Mouse (Mus musculus) forebrain, embryonic 12.5 days (tissue): ENCODE results near the gene Rmnd5a. TPM values are rescaled to one million over a fixed set of nuclear protein-coding genes. Genes with fewer than 3 reads are reported as not detected.

ENCODE experiments used
- ATAC-seq: fragments of 200-750 bp; cut with Nextera tagmentation; 2 replicates; pipeline ENCODE4 v1.8.0; 2017; ENCODE audit warnings: moderate TSS enrichment; ENCODE audit not compliant: low FRiP score
- H3K27ac ChIP-seq: fragments of 300-500 bp; sonication (generic); 2 replicates; pipeline ENCODE4 v1.5.1; 2016; ENCODE audit warnings: mild to moderate bottlenecking
- H3K27me3 ChIP-seq: fragments of 300-500 bp; sonication (generic); 2 replicates; pipeline ENCODE4 v1.6.1; 2016; ENCODE audit warnings: mild to moderate bottlenecking
- H3K36me3 ChIP-seq: fragments of 300-500 bp; sonication (generic); replicated peaks from 2 replicates; pipeline ENCODE4 v1.6.1; 2016; ENCODE audit warnings: mild to moderate bottlenecking
- H3K4me1 ChIP-seq: fragments of 300-500 bp; sonication (generic); 2 replicates; pipeline ENCODE4 v1.6.1; 2016
- H3K4me2 ChIP-seq: fragments of 300-500 bp; sonication (generic); 2 replicates; pipeline ENCODE4 v1.6.1; 2016; ENCODE audit warnings: mild to moderate bottlenecking, moderate library complexity
- H3K4me3 ChIP-seq: fragments of 300-500 bp; sonication (generic); replicated peaks from 2 replicates; pipeline ENCODE4 v1.5.1; 2016; ENCODE audit warnings: mild to moderate bottlenecking
- H3K9ac ChIP-seq: fragments of 300-500 bp; sonication (generic); 2 replicates; pipeline ENCODE4 v1.6.1; 2016; ENCODE audit warnings: mild to moderate bottlenecking
- H3K9me3 ChIP-seq: fragments of 300-500 bp; sonication (generic); 2 replicates; pipeline ENCODE4 v1.6.1; 2016
- WGBS: fragments of 180-500 bp; shearing (Covaris S2); methylation state at CpG from one replicate; pipeline ENCODE4 v1.1.7; 2016; 5-methylcytosine and 5-hydroxymethylcytosine counted together
- polyA plus RNA-seq: library from polyadenylated mRNA; unstranded; fragments of >200 nt; fragmentation: Nextera tagmentation; extraction: Ambion mirVana; gene quantifications from 2 replicates; pipeline ENCODE4 v1.2.1, GENCODE M21; 2016

Rmnd5a gene
- polyA plus RNA-seq, 1 experiment from 2014 or later, result 13.8 TPM

DNA sequence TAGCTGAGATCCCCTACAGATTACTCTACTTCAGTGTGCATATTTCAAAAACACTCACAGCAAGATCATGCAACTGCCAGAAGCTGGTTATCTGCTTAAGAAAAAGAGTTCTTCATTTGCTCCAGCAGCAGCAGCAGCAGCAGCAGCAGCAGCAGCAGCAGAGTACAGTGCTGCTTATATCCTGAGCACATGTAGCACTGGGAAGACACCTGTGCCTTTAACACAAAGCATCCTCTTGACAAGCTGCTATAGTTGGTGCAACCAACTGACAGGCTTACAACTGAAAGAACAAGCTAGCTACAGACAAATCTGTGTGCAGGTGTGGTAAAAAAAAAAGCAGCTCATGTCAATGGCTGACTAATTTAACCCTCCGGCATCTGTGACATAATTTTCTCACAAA lies 44.4 kb downstream of the Rmnd5a start:
- no peak overlapping the region for H3K4me3 ChIP-seq
- no peaks in the 10 kb centered on the region for H3K4me1 ChIP-seq
- no peak overlapping the region for H3K9ac ChIP-seq
- H3K27me3 ChIP-seq, result no peaks in the 10 kb centered on the region
- no peak overlapping the region for H3K4me2 ChIP-seq
- no peaks in the 10 kb centered on the region for H3K9me3 ChIP-seq
- H3K27ac ChIP-seq, result no peak overlapping the region
- H3K36me3 ChIP-seq, result peaks cover 40% of the 10 kb centered on the region
- WGBS, result 93% methylated on average over 1 of the region's 1 CpGs
- ATAC-seq, result no peak

- H3K36me3 ChIP-seq, result peaks cover 34% of the 10 kb centered on the region
- no peaks in the 10 kb centered on the region for H3K9me3 ChIP-seq
- no peaks in the 10 kb centered on the region for H3K27me3 ChIP-seq
- ATAC-seq, result no peak
- H3K4me3 ChIP-seq, result no peak overlapping the region
- no peak overlapping the region for H3K9ac ChIP-seq
- no peak overlapping the region for H3K27ac ChIP-seq
- WGBS, result 93% methylated on average over 2 of the region's 2 CpGs
- H3K4me2 ChIP-seq, result no peak overlapping the region
- H3K4me1 ChIP-seq, result no peaks in the 10 kb centered on the region
Measured at GRCm38 (mm10) chr6:71390496-71390895, 49.9 kb downstream of the Rmnd5a start.

DNA sequence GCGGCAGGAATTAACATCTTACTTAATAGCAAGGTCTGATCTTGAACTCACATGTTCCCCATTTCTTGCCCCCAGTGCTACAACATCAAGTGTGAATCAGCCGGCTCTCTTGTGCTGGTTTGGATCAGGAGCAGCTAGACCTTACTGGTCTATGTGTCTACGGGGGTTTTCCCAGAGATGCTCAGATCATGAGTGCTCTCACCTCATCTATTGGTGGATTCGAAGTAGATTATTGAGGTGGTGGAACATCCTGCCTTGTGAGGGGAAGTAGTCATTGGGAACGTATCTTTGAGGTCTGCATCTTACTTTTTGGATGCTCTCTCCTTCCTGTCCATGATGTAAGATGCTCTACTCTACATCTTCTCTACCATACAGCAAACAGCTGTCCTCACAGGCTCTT lies 58.8 kb downstream of the Rmnd5a start:
- H3K27me3 ChIP-seq, result no peaks in the 10 kb centered on the region
- H3K9ac ChIP-seq, result no peak overlapping the region
- H3K4me3 ChIP-seq, result no peak overlapping the region
- H3K4me1 ChIP-seq, result no peaks in the 10 kb centered on the region
- H3K27ac ChIP-seq, result no peak overlapping the region
- no peak overlapping the region for H3K4me2 ChIP-seq
- WGBS, result 90% methylated on average over 5 of the region's 5 CpGs
- no peak for ATAC-seq
- no peaks in the 10 kb centered on the region for H3K9me3 ChIP-seq
- no peaks in the 10 kb centered on the region for H3K36me3 ChIP-seq

GRCm38 (mm10) chr6:71376711-71377110 lies 63.7 kb downstream of the Rmnd5a start:
- H3K9me3 ChIP-seq, result no peaks in the 10 kb centered on the region
- ATAC-seq, result no peak
- WGBS, result 94% methylated on average over 13 of the region's 13 CpGs
- no peaks in the 10 kb centered on the region for H3K27me3 ChIP-seq
- no peak overlapping the region for H3K9ac ChIP-seq
- H3K27ac ChIP-seq, result no peak overlapping the region
- H3K4me1 ChIP-seq, result no peaks in the 10 kb centered on the region
- H3K4me2 ChIP-seq, result no peak overlapping the region
- no peak overlapping the region for H3K4me3 ChIP-seq
- no peaks in the 10 kb centered on the region for H3K36me3 ChIP-seq

DNA sequence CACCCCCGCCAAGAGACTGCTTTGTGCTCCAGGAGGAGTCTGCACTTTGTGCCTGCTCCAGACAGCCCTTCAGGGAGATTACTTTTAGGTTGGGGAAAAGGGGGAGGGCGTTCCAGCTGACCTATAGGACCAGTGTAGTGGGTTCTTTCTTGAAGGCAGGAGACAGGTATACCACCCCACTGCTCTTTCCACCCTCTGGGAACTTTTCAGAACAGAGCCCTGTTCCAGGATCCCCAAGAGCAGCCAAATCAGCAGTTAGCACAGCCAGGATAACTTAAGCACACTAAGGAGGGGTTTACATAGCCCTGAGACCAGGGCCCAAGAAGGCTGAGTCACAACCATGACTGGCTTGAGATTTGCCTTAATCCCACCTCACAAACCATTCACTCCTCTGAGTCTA lies 65.5 kb downstream of the Rmnd5a start:
- ATAC-seq, result no peak
- Histone ChIP-seq H3K4me2 (no peak overlapping the region), H3K27me3 (no peaks in the 10 kb centered on the region), H3K4me1 (no peaks in the 10 kb centered on the region), H3K9ac (no peak overlapping the region), H3K9me3 (no peaks in the 10 kb centered on the region), H3K27ac (no peak overlapping the region), H3K4me3 (no peak overlapping the region), H3K36me3 (no peaks in the 10 kb centered on the region)
- 81% methylated on average over 2 of the region's 2 CpGs for WGBS

- 88% methylated on average over 19 of the region's 19 CpGs for WGBS
- Histone ChIP-seq H3K27me3 (no peaks in the 10 kb centered on the region), H3K27ac (no peak overlapping the region), H3K4me2 (no peak overlapping the region), H3K9ac (no peak overlapping the region), H3K4me3 (no peak overlapping the region), H3K9me3 (no peaks in the 10 kb centered on the region), H3K36me3 (no peaks in the 10 kb centered on the region), H3K4me1 (no peaks in the 10 kb centered on the region)
- no peak for ATAC-seq
Measured at GRCm38 (mm10) chr6:71374311-71374829, 66.1 kb downstream of the Rmnd5a start.

DNA sequence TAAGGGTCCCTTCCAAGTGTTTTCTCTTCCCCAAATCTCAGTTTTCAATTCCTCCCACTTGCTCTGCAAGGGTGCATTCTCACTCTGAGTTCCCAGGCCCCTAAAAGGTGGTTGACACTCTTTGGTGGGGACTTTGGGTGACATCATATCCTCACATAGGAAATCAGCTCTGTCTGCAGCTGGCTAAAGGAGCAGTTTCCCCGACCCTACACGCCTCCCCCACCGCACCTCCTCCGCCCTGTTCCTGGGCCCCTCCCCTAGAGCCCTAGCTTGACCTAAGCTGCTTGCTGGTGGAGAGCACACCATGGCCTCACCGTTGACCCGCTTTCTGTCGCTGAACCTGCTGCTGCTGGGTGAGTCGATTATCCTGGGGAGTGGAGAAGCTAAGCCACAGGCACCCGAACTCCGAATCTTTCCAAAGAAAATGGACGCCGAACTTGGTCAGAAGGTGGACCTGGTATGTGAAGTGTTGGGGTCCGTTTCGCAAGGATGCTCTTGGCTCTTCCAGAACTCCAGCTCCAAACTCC lies 67.1 kb downstream of the Rmnd5a start, which contains the start of gene Cd8a:
Cd8a (plus strand) TSS at position 179 of the 527 bp plus-strand sequence.
- Histone ChIP-seq H3K27me3 (no peaks in the 10 kb centered on the region), H3K4me1 (no peaks in the 10 kb centered on the region), H3K4me3 (no peak within 1 kb of the TSS), H3K27ac (no peak within 1 kb of the TSS), H3K9ac (no peak within 1 kb of the TSS), H3K9me3 (no peaks in the 10 kb centered on the region), H3K36me3 (no peaks in the 10 kb centered on the region), H3K4me2 (no peak within 1 kb of the TSS)
- no peak for ATAC-seq
- WGBS, result 81% methylated on average over 14 of the region's 14 CpGs

DNA sequence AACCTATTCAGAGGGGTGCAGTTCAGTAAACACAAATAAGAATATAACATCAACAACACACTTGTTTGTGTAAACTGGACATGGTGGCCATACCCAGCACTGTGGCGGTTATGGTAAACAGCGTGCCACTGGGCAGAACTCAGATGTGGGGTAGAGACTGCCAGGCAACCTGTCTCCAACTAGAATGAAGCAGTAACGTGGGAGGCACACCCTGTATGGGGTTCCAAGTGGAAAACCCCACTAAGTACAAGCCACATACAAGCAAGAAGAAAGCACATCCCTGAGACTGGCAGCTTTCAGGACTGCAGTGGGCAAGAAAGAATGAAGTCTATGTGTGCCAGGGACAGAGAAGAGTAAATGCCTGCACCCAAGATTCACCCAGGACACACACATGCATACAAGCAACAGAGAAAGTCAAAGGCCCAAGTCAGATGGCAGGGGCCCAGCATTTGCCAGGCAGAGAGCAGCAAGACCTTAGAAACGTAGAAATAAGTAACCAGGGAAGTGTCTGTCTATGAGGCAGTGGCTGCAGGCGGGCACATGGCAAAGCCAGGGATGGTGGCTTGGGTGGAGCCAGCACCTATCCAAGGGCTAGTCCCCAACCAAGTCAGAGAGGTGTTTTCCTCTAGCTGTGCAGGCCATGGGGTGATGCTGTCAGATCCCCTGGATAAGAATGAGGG lies 68.3 kb downstream of the Rmnd5a start:
- no peak for ATAC-seq

DNA sequence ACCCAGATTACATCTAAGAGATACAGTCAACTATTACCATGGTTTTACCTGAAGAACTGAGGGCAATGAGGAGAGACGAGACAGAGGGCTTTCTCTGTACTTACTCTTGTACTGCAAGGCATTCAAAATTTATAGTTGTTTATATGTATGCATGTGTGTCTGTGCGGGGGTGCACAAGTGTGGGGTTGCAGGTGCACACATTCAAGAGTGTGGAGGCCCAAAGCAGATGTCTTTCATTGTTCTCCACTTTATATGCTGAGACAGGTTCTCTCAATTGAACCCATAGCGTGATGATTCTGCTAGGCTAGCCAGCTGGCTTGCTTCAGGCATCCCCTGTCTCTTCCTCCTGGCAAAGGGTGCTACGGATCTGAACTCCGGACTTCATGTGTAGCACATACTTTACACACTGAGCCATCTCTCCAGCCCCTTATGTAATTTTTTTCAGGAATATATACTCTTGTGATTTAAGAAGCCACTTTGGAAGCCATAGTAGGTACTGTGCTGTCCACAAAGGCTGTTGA lies 69.3 kb downstream of the Rmnd5a start:
- Histone ChIP-seq H3K9ac (no peak overlapping the region), H3K27me3 (no peaks in the 10 kb centered on the region), H3K27ac (no peak overlapping the region), H3K4me3 (no peak overlapping the region), H3K36me3 (no peaks in the 10 kb centered on the region), H3K9me3 (no peaks in the 10 kb centered on the region), H3K4me2 (no peak overlapping the region), H3K4me1 (no peaks in the 10 kb centered on the region)
- no peak for ATAC-seq
- WGBS, result 91% methylated on average over 5 of the region's 5 CpGs

More for the DNA sequence above, 68.3 kb downstream of the Rmnd5a start:
- Histone ChIP-seq H3K9me3 (no peaks in the 10 kb centered on the region), H3K36me3 (no peaks in the 10 kb centered on the region), H3K27ac (no peak overlapping the region), H3K27me3 (no peaks in the 10 kb centered on the region), H3K4me2 (no peak overlapping the region), H3K9ac (no peak overlapping the region), H3K4me1 (no peaks in the 10 kb centered on the region), H3K4me3 (no peak overlapping the region)
- WGBS, result 86% methylated on average over 5 of the region's 5 CpGs

- no peak overlapping the region for H3K4me2 ChIP-seq
- no peaks in the 10 kb centered on the region for H3K27me3 ChIP-seq
- no peak overlapping the region for H3K27ac ChIP-seq
- no peaks in the 10 kb centered on the region for H3K4me1 ChIP-seq
- no peaks in the 10 kb centered on the region for H3K36me3 ChIP-seq
- no peak overlapping the region for H3K4me3 ChIP-seq
- H3K9me3 ChIP-seq, result no peaks in the 10 kb centered on the region
- 90% methylated on average over 6 of the region's 6 CpGs for WGBS
- ATAC-seq, result no peak
- H3K9ac ChIP-seq, result no peak overlapping the region
Measured at GRCm38 (mm10) chr6:71369416-71369815, 71.0 kb downstream of the Rmnd5a start.

- WGBS, result 79% methylated on average over 2 of the region's 2 CpGs
- Histone ChIP-seq H3K4me3 (no peak overlapping the region), H3K27ac (no peak overlapping the region), H3K4me2 (no peak overlapping the region), H3K9ac (no peak overlapping the region), H3K4me1 (no peaks in the 10 kb centered on the region), H3K27me3 (no peaks in the 10 kb centered on the region), H3K9me3 (no peaks in the 10 kb centered on the region), H3K36me3 (no peaks in the 10 kb centered on the region)
- no peak for ATAC-seq
Measured at GRCm38 (mm10) chr6:71363995-71364394, 76.4 kb downstream of the Rmnd5a start.

- ATAC-seq, result no peak
- 85% methylated on average over 10 of the region's 10 CpGs for WGBS
- H3K27ac ChIP-seq, result no peak overlapping the region
- H3K9me3 ChIP-seq, result no peaks in the 10 kb centered on the region
- H3K4me2 ChIP-seq, result no peak overlapping the region
- no peaks in the 10 kb centered on the region for H3K4me1 ChIP-seq
- H3K4me3 ChIP-seq, result no peak overlapping the region
- H3K27me3 ChIP-seq, result no peaks in the 10 kb centered on the region
- H3K36me3 ChIP-seq, result no peaks in the 10 kb centered on the region
- H3K9ac ChIP-seq, result no peak overlapping the region
Measured at GRCm38 (mm10) chr6:71361156-71361670, 79.2 kb downstream of the Rmnd5a start.

- H3K36me3 ChIP-seq, result no peaks in the 10 kb centered on the region
- no peak overlapping the region for H3K27ac ChIP-seq
- no peak overlapping the region for H3K4me2 ChIP-seq
- 61% methylated on average over 5 of the region's 5 CpGs for WGBS
- H3K27me3 ChIP-seq, result no peaks in the 10 kb centered on the region
- ATAC-seq, result no peak
- H3K4me3 ChIP-seq, result no peak overlapping the region
- H3K9me3 ChIP-seq, result no peaks in the 10 kb centered on the region
- no peaks in the 10 kb centered on the region for H3K4me1 ChIP-seq
- no peak overlapping the region for H3K9ac ChIP-seq
Measured at GRCm38 (mm10) chr6:71360751-71361150, 79.7 kb downstream of the Rmnd5a start.
